Mouse (Mus musculus) megakaryocyte, embryonic 14.5 days (primary cell): Measurements from ENCODE around the gene Mvd.

Source experiments
- FLI1 ChIP-seq: IDR thresholded peaks from 2 replicates; pipeline ENCODE4 v1.6.1; 2012; ENCODE audit warnings: low read length, inconsistent platforms, mixed read lengths
- GATA1 ChIP-seq: IDR thresholded peaks from 3 replicates; pipeline ENCODE4 v1.6.1; 2012; ENCODE audit warnings: mixed read lengths, low read length, inconsistent platforms, borderline replicate concordance

DNA sequence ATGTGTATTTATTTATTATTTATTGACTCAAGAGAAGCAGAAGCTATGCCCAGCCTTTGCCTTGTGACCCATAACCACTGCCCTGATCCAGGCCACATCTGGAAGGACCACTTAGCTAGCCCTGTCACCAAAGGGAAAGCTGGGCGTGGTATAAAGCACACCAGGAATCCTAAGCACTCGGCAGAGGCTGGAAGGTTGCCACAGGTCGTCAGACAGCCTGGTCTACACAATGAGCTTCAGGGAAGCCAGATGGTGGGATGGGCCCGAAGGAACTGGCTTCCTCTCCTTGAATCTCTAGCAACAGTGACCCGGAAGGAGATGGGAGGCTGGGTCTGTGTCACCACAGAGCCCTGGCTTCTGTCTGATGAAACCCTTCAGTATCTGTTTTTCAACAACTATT, 19.6 kb downstream of the Mvd start:
- no peak for TF ChIP-seq GATA1
- no peak for TF ChIP-seq FLI1
